Mouse (Mus musculus): ENCODE data around the gene Gpt2.

- no peak for TF ChIP-seq CTCF (conservative IDR thresholded peaks at IDR 0.05; ENCODE audit: insufficient read depth, insufficient read length, low read depth, low read length)
- TF ChIP-seq POLR2A (IDR thresholded peaks at IDR 0.05; ENCODE audit: low read depth, low read length) = no peak
Observed at GRCm38 (mm10) chr8:85502381-85502780, 10.0 kb downstream of the Gpt2 start.
